Mouse (Mus musculus) forebrain, embryonic 11.5 days (tissue): ENCODE data around the gene Akap9. TPM values are rescaled to one million over a fixed set of nuclear protein-coding genes. Genes with fewer than 3 reads are reported as not detected.

ENCODE experiments used
- ATAC-seq: fragments of 200-750 bp; cut with Nextera tagmentation; replicated peaks from 2 replicates; pipeline ENCODE4 v1.8.0; 2017; ENCODE audit warnings: moderate TSS enrichment; ENCODE audit not compliant: low FRiP score
- DNase-seq: peaks from one replicate; pipeline ENCODE4 v3.0.0-alpha.2; 2017; ENCODE audit warnings: low spot score
- H3K27ac ChIP-seq: fragments of 300-500 bp; sonication (generic); 2 replicates; pipeline ENCODE4 v1.5.1; 2014; ENCODE audit warnings: low read depth, low read length
- H3K27me3 ChIP-seq: fragments of 300-500 bp; sonication (generic); 2 replicates; pipeline ENCODE4 v1.6.1; 2014; ENCODE audit warnings: mild to moderate bottlenecking, low read length, mixed read lengths; ENCODE audit not compliant: control insufficient read depth, insufficient read depth
- H3K36me3 ChIP-seq: fragments of 300-500 bp; sonication (generic); 2 replicates; pipeline ENCODE4 v1.6.1; 2014; ENCODE audit warnings: mild to moderate bottlenecking, low read length, moderate library complexity, mixed read lengths; ENCODE audit not compliant: control insufficient read depth, insufficient read depth
- H3K4me1 ChIP-seq: fragments of 300-500 bp; sonication (generic); replicated peaks from 2 replicates; pipeline ENCODE4 v1.6.1; 2014; ENCODE audit warnings: low read length, mixed read lengths; ENCODE audit not compliant: control insufficient read depth, insufficient read depth
- H3K4me2 ChIP-seq: fragments of 300-500 bp; sonication (generic); 2 replicates; pipeline ENCODE4 v1.6.1; 2014; ENCODE audit warnings: low read depth, mild to moderate bottlenecking, low read length, moderate library complexity, mixed read lengths; ENCODE audit not compliant: severe bottlenecking
- H3K4me3 ChIP-seq: fragments of 300-500 bp; sonication (generic); 2 replicates; pipeline ENCODE4 v1.5.1; 2014; ENCODE audit warnings: low read depth, low read length
- H3K9ac ChIP-seq: fragments of 300-500 bp; sonication (generic); 2 replicates; pipeline ENCODE4 v1.6.1; 2014; ENCODE audit warnings: low read length
- H3K9me3 ChIP-seq: fragments of 300-500 bp; sonication (generic); 2 replicates; pipeline ENCODE4 v1.6.1; 2016; ENCODE audit warnings: low read length, mixed read lengths; ENCODE audit not compliant: control insufficient read depth
- WGBS: fragments of 180-500 bp; shearing (Covaris S2); extraction: QIAGEN DNeasy Blood & Tissue Kit; methylation state at CpG from one replicate; pipeline ENCODE4 v1.1.7; 2014; 5-methylcytosine and 5-hydroxymethylcytosine counted together
- polyA plus RNA-seq: library from polyadenylated mRNA; unstranded; fragments of >200 nt; fragmentation: Nextera tagmentation; extraction: Ambion mirVana; gene quantifications from 2 replicates; pipeline ENCODE4 v1.2.1, GENCODE M21; 2014

Akap9 gene
- polyA plus RNA-seq, 1 experiment from 2014 or later: 181 TPM

DNA sequence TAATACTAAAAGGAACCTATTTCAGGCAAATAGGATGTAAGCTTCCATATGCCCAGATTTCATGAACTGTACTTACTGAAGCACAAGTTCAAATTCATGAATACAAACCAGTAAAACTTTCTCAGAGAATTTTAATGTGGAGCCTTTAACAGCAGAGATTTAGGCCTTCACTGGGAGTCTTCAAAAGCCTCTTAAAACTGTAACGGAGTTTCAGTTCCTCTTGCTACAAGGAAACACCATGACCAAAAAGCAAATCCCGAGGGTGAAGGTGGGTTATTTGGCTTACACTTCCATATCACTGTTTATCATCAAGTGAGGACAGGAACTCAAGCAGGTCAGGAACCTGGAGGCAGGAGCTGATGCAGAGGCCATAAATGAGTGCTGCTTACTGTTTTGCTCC, 153.7 kb downstream of the Akap9 start:
- Histone ChIP-seq H3K27ac (no peak overlapping the region), H3K4me1 (no peaks in the 10 kb centered on the region), H3K4me3 (no peak overlapping the region), H3K9ac (no peak overlapping the region), H3K27me3 (no peaks in the 10 kb centered on the region), H3K4me2 (no peak overlapping the region), H3K36me3 (peaks cover 11% of the 10 kb centered on the region), H3K9me3 (no peaks in the 10 kb centered on the region)
- DNase-seq (no peak), ATAC-seq (no peak)
- WGBS: 93% methylated on average over 2 of the region's 2 CpGs

DNA sequence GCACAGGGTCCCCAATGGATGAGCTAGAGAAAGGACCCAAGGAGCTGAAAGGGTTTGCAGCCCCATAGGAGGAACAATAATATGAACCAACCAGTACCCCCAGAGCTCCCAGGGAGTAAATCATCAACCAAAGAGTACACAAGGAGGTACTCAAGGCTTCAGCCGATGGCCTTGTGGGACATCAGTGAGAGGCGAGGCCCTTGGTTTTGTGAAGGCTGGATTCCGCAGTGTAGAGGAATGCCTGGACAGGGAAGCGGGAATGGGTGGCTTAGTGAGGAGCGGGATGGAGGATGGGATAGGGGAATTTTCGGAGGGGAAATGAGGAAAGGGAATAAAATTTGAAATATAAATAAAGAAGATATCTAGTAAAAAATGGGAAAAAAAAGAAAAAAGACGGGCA, 157.1 kb downstream of the Akap9 start:
- Histone ChIP-seq H3K9me3 (no peaks in the 10 kb centered on the region), H3K4me2 (no peak overlapping the region), H3K4me1 (no peaks in the 10 kb centered on the region), H3K27me3 (no peaks in the 10 kb centered on the region), H3K36me3 (peaks cover 21% of the 10 kb centered on the region), H3K9ac (no peak overlapping the region), H3K4me3 (no peak overlapping the region), H3K27ac (no peak overlapping the region)
- ATAC-seq: no peak
- 93% methylated on average over 7 of the region's 7 CpGs for WGBS
- no peak for DNase-seq

DNA sequence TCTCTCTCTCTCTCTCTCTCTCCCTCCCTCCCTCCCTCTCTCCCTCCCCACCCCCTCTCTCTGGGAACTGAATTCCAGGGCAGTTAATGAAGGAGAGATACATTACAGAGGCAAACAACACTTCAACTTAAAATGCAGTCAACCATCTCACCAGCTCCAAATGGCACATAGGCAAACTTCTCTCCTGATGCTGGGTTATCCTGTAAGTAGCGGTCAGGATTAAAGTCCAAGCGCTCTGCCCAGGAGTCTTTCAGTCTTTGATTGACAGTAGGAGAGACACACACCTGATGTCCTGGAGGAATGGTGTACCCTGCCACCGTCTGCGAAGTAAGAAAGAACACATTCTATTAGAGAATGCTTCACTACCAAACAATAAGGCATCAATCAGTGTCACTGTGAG, 158.5 kb downstream of the Akap9 start:
- Histone ChIP-seq H3K9me3 (no peaks in the 10 kb centered on the region), H3K4me3 (no peak overlapping the region), H3K4me1 (no peaks in the 10 kb centered on the region), H3K36me3 (peaks cover 20% of the 10 kb centered on the region), H3K9ac (no peak overlapping the region), H3K27me3 (no peaks in the 10 kb centered on the region), H3K27ac (no peak overlapping the region), H3K4me2 (no peak overlapping the region)
- DNase-seq: no peak
- WGBS: 92% methylated on average over 4 of the region's 4 CpGs
- ATAC-seq: no peak

DNA sequence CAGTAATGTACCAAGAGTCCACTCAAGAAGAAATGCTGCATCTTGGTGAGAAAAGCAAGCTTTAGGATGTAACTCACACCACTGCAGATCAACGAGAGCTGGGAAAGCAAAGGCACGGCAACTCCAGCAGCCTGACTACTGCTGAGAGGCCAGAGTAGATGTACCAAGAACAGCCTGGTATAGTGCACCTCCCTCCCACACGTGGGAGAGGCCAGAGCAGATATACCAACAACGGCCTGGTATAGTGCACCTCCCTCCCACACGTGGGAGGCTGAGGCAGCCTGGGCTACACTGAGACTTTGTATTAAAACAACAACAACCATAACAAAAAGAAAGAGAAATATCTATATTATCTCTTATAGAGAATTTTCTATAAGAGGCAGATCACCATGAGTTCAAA, 160.3 kb downstream of the Akap9 start:
- no peaks in the 10 kb centered on the region for H3K9me3 ChIP-seq
- no peaks in the 10 kb centered on the region for H3K27me3 ChIP-seq
- DNase-seq (no peak), ATAC-seq (no peak)
- H3K36me3 ChIP-seq: peaks cover 22% of the 10 kb centered on the region
- no peak overlapping the region for H3K4me2 ChIP-seq
- no peaks in the 10 kb centered on the region for H3K4me1 ChIP-seq
- H3K4me3 ChIP-seq: no peak overlapping the region
- no peak overlapping the region for H3K27ac ChIP-seq
- WGBS: 90% methylated on average over 5 of the region's 5 CpGs
- H3K9ac ChIP-seq: no peak overlapping the region

DNA sequence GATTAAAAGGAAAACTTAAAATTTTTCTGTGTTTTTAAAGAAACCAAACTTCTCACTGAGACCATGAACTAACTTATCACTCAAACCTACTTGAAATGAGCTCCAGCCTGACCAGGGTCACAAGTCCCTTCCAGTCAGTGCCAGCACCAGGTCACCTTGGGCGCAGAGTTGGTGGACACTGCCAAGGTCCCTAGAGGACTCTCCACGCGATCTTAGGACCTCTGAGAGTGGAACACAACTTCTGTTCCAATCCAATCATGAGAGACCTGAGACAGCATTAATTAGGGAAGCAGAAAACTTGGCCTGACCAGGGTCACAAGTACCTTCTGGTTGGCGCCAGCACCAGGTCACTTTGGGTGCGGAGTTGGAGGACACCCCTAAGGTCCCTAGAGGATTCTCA, 166.6 kb downstream of the Akap9 start:
- no peak for DNase-seq
- no peak overlapping the region for H3K4me2 ChIP-seq
- no peaks in the 10 kb centered on the region for H3K4me1 ChIP-seq
- H3K9me3 ChIP-seq: no peaks in the 10 kb centered on the region
- no peak for ATAC-seq
- no peak overlapping the region for H3K9ac ChIP-seq
- peaks cover 20% of the 10 kb centered on the region for H3K36me3 ChIP-seq
- H3K27me3 ChIP-seq: no peaks in the 10 kb centered on the region
- 96% methylated on average over 5 of the region's 5 CpGs for WGBS
- H3K27ac ChIP-seq: no peak overlapping the region
- H3K4me3 ChIP-seq: no peak overlapping the region

DNA sequence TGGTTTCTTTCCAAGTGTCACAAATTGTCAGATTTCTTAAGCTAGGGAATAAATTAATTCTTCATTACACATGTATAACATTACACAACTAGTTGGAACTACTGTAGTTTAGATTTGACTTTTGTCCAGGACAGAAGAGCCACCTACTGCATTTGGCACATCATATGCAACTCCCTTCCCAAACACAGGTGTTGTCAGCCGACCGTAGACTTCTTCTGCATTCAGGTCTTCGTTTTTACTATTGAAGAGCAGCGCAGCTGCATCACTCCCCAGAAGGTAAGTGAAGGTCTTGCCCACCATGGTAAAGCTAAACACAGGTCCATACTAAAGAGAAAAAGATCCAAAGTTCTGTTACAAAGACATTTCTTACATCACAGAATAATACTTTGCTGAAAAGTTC, 173.2 kb downstream of the Akap9 start:
- Histone ChIP-seq H3K4me2 (no peak overlapping the region), H3K4me3 (no peak overlapping the region), H3K27me3 (no peaks in the 10 kb centered on the region), H3K36me3 (peaks cover 20% of the 10 kb centered on the region), H3K4me1 (0 out of 2 replicates have a peak, but pooled peaks cover 5% of the 10 kb centered on the region), H3K9me3 (no peaks in the 10 kb centered on the region; the same call in 1 of the 2 replicates), H3K27ac (no peak overlapping the region), H3K9ac (no peak overlapping the region)
- no peak for DNase-seq
- no peak for ATAC-seq
- 95% methylated on average over 4 of the region's 4 CpGs for WGBS

DNA sequence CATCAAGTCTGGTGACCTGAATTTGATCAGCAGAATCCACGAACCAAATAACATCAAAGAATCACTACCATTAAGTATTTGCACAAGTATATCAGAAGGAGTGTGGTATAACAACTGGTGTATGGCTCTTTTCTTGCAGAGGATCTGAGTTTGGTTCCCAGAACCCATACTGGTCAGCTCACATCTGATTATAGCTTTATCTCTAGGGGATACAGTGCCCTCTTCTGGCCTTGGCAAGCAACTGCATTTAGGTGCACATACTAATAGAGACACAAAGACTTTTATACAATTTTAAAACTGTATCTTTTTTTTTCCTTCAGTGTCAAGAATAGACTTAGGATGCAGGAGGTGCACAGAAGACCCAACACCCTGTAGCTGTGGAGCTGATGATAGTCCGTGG, 173.9 kb downstream of the Akap9 start:
- ATAC-seq (no peak), DNase-seq (no peak)
- Histone ChIP-seq H3K27ac (no peak overlapping the region), H3K4me2 (no peak overlapping the region), H3K4me3 (no peak overlapping the region), H3K9ac (no peak overlapping the region), H3K9me3 (no peaks in the 10 kb centered on the region; the same call in 1 of the 2 replicates), H3K36me3 (peaks cover 20% of the 10 kb centered on the region), H3K27me3 (no peaks in the 10 kb centered on the region), H3K4me1 (0 out of 2 replicates have a peak, but pooled peaks cover 5% of the 10 kb centered on the region)
- 92% methylated on average over 2 of the region's 2 CpGs for WGBS

DNA sequence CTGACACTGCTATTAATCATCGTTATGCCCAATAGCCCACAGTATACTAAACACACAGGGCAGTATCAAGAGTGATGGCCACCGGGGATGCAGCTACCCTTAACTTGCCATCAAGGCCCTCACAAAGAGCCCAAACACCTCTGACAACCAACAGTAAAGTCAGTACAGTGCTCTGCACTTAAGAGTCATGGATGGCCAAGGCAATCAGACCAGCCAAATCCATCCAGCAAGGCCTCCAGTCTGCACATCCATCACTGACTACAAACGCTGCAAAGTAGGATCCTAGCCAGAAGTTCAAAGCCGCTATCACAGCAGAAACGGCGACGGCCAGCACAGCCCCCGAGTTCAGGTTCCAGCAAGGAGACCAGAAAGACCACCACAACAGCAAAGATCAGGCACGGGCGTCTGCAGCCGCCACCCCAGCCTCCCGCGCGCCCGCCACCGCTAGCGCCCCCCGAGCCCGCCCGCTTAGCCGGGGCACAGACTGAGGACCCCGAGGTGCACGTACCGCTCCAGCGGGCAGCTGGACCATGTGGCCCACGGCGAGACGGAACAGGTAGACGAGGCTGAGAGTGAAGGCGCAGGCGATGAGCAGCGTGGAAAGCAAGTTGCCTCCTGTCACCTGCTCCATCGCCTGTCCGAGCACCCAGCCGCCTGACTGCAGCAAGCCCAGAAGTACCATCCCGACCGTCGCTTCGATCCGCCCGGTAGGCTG, 175.9 kb downstream of the Akap9 start:
- Histone ChIP-seq H3K9ac (peak overlapping the region; percentile 87), H3K27ac (peak overlapping the region; percentile 98), H3K27me3 (no peaks in the 10 kb centered on the region), H3K9me3 (no peaks in the 10 kb centered on the region; the same call in 1 of the 2 replicates), H3K36me3 (peaks cover 20% of the 10 kb centered on the region), H3K4me3 (peak overlapping the region; percentile 91), H3K4me1 (0 out of 2 replicates have a peak, but pooled peaks cover 5% of the 10 kb centered on the region), H3K4me2 (peak overlapping the region; percentile 62)
- WGBS: 2% methylated on average over 39 of the region's 41 CpGs
- DNase-seq (no peak), ATAC-seq (peak; percentile 3; the same call in 1 of the 2 replicates)
